Mouse (Mus musculus) embryo, embryonic 10.5 days (tissue): ENCODE results near the gene Islr.
A peak's percentile ranks its signal among the peaks of the same experiment; 100 is the strongest.

ENCODE experiments used
- DNase-seq: peaks from one replicate; pipeline ENCODE4 v3.0.0-alpha.2; 2015; ENCODE audit warnings: low spot score

Gene Islr

DNA sequence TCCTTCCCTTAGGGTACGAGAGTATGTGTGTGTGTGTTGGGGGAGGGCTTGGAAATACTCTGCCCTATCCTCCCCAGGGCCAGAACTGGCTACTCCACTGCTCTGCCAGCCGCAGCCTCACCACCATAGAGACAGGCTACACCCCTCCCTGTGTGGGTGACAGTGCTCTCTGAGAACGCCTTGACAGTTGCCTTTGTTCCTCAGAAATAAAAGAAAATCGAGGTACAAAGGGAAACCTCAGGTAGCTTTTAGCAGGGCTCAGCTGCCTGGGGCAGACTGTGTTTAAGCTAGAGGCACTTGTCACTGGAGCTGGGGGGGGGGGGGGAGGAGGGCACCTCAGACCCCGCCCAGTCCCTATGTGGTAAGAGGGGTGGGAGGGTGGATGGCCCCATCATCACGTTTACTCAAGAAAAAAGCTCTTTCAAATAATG, 91.8 kb downstream of the Islr start:
- peak; percentile 68 for DNase-seq

DNA sequence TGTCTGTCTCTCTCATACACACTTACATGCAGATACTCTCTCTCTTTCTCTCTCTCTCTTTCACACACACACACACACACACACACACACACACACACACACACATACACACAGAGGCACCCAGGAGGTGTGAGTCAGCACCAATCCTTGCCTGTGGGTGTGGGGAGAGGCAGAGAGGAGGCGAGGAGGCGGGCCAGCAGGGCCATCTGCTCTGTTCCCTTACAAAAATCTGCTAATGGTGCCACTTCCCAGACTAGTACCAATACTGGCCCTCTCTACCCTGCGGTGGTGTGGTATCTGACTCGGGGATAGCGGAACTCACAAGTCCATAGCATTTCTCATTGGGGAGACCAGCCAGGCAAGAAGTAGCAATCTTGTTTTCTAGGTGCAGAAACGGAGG, 92.7 kb downstream of the Islr start:
- DNase-seq: no peak

DNA sequence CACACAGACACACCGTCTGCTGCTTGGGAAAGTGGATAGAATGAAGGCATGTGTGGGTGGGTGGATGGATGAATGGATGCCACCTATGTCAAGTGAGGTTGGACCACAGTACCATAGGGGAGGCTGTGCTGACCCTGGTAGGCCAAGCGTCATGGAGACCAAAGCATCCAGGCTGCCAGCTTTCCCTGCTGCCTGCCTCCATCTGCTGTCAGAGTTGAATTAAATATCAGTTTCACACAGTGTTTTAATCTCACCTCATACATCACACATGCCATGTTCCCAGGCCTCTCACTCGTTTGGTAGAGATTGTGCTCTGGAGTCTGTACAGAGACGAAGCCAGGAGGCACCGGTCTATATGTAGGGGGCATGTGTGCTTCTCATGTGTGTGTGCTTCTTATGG, 93.3 kb downstream of the Islr start:
- DNase-seq: no peak

DNA sequence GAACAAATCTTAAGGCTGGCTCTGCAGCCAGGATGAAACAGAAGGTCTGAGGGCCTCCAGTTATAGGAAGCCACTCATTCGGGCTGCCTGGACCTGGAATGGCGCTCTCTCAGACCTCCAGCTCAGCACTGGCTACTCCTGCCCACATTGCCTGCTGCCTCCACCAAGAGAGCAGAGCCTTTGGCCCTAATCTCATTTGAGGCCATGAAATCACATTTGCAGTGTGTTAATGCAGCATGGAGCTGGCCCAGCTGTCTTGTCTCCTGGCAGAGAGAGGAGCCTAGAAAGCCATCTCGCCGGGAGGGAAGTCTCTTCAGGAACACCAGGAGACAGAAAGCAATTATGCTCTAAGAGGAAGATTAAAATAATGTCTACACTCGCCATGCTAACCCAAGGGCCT, 96.6 kb downstream of the Islr start:
- DNase-seq: no peak
